Mouse (Mus musculus): ENCODE data around the gene Tmem247.

GRCm38 (mm10) chr17:86963586-86963902 lies 46.4 kb downstream of the Tmem247 start:
- TF ChIP-seq CTCF (IDR thresholded peaks at IDR 0.05; ENCODE audit: low read depth), result no peak
- no peak for TF ChIP-seq EP300 (optimal IDR thresholded peaks at IDR 0.05)

Data from stomach, postnatal 0 days (tissue).